Mouse (Mus musculus) embryo, embryonic 11 days (tissue): ENCODE measurements around the gene Zfp599.

Experiments
- DNase-seq: peaks from one replicate; pipeline ENCODE4 v3.0.0-alpha.2; 2015

Zfp599 gene

DNA sequence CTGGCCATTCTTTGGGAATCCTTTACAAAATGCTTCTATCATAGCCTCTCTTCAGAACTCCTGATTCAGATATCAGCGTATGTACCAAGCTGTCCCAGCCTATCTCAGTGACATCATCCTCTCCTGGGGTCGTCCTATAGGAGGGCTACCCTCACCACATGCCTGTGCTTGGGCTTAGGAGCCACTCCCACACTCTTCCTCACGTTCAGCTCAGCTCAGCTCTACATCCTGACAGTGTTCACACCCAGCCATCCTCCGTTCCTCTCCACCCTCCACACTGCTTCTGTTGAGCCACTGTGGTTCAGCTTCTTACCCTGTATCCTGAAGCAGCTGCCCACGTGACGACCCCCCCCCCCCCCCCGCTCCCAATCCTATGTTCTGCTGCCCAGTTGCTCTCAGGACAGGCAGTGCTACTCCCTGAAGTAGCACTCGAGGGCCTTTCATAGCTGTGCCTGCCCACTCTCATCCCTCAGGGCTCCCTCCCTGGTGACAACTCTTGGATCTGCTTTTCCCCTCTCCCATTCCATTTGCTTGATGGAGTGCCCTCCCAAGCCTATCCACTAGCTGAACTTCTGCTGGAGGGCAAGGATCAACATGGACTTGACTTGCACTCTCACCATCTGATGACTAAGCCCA is 41.7 kb downstream of the Zfp599 start:
- no peak for DNase-seq

GRCm38 (mm10) chr9:22216705-22217104 is 43.0 kb downstream of the Zfp599 start:
- no peak for DNase-seq

DNA sequence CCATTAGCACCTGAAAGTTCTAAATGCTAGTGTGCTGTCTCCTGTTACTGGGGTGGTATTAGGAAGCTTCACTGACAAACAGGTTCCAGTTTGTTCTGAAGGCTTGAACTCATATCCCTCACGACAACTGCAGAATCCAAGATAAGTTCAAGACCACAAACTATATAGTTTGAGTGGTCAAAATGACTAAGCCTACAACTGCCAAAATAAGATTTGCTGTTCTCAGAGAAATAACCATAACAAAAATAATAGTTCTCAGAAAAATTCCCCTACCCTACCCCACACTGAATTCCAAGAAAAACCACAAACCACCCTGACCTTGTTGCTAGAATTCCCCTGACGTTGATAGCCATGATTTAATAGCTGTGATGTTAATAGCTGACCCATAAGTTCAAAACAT is 45.1 kb downstream of the Zfp599 start:
- DNase-seq = no peak

GRCm38 (mm10) chr9:22213785-22214194 is 45.9 kb downstream of the Zfp599 start:
- DNase-seq = no peak
